Mouse (Mus musculus): ENCODE results near the gene Mgat5. TPM values are rescaled to one million over a fixed set of nuclear protein-coding genes. Genes with fewer than 3 reads are reported as not detected.

Gene Mgat5
- total and polyA plus RNA-seq, 2 experiments: 1.9 to 3.8 TPM

DNA sequence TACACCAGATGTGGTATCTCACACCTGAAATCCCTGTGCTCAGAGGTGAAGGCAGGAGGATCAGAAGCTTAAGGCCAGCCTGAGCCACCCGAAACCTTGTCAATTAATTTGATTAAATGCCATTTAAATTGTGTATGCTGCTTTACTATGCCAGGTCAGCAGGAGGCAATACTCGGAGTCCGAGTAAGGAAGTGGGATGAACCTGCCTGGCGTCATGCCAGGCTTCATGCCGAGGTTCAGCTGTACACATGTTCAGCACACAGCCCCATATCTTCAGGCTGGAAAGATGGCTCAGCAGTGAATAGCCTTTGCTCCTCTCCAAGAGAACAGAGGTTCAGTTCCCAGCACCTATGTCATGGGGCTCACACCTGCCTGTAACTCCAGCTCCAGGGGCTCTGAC, 331.6 kb downstream of the Mgat5 start:
- WGBS: 53% methylated on average over 5 of the region's 5 CpGs

DNA sequence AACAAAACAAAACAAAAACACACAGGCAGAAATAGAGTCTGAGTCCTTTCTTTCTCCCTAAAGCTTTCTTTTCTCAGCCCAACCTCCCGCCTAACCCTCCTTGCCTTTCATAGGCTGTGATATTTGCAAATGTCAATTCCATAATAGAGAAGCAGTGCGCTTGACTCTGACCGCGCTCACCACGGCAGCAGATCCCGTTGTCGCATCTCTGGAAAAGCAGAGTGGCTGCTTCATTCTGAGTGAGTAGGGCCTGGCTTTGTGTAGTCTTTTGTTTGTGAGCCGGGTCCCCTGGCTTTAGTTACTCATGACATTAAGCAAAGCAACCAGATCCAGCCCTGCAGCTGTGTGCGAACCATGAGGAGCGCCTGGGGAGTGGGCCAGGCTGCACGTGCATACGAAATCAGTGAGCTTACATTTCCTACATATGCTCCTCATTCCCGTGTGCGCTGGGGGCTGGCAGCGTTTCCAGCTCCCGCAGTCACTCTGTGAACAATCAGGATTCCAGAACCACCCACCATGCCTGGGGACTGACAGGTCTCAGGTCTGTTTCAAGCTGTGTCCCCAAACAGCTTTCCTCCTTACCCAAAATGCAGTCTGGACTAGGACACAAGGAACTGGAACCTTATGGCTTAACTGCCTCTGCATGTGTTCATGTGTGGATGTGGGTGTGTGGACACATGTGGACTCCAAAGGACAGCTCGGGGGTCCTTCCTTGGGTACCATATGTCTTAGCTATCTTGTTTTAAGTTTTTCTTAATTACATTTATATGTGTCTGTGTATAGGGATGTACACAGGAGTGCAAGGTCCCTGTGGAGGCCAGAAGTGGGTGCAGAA, 332.6 kb downstream of the Mgat5 start:
- no peak overlapping the region for H3K27ac ChIP-seq (replicated peaks; ENCODE audit: insufficient read depth, low read depth, low read length)
- H3K9ac ChIP-seq (ENCODE audit: low read depth, low read length): no peak overlapping the region
- no peaks in the 10 kb centered on the region for H3K79me2 ChIP-seq (ENCODE audit: control insufficient read depth, insufficient read depth, low read length)
- no peaks in the 10 kb centered on the region for H3K4me1 ChIP-seq (ENCODE audit: control insufficient read depth, insufficient read depth, low read length)
- no peaks in the 10 kb centered on the region; the same call in 1 of the 2 replicates for H3K27me3 ChIP-seq (ENCODE audit: control insufficient read depth, insufficient read depth, low read length)
- no peak for TF ChIP-seq POLR2A (IDR thresholded peaks at IDR 0.05; ENCODE audit: extremely low read depth, insufficient read depth, low read length)
- TF ChIP-seq CTCF (IDR thresholded peaks at IDR 0.05; ENCODE audit: low read depth, low read length): no peak
- no peaks in the 10 kb centered on the region for H3K36me3 ChIP-seq (ENCODE audit: control insufficient read depth, insufficient read depth, low read length)
- H3K4me3 ChIP-seq (ENCODE audit: insufficient read depth, low read depth, low read length): no peak overlapping the region
- no peak for DNase-seq (ENCODE audit: extremely low read depth, low read depth, low spot score)
- WGBS: 45% methylated on average over 17 of the region's 17 CpGs

More for the DNA sequence above, 331.6 kb downstream of the Mgat5 start:
- Histone ChIP-seq H3K4me3 (ENCODE audit: insufficient read depth, low read depth, low read length) (no peak overlapping the region), H3K79me2 (ENCODE audit: control insufficient read depth, insufficient read depth, low read length) (no peaks in the 10 kb centered on the region), H3K4me1 (ENCODE audit: control insufficient read depth, insufficient read depth, low read length) (no peaks in the 10 kb centered on the region), H3K9ac (ENCODE audit: low read depth, low read length) (no peak overlapping the region), H3K27ac (replicated peaks; ENCODE audit: insufficient read depth, low read depth, low read length) (no peak overlapping the region), H3K36me3 (ENCODE audit: control insufficient read depth, insufficient read depth, low read length) (no peaks in the 10 kb centered on the region), H3K27me3 (ENCODE audit: control insufficient read depth, insufficient read depth, low read length) (no peaks in the 10 kb centered on the region; the same call in 1 of the 2 replicates)
- no peak for TF ChIP-seq POLR2A (IDR thresholded peaks at IDR 0.05; ENCODE audit: extremely low read depth, insufficient read depth, low read length)
- TF ChIP-seq CTCF (IDR thresholded peaks at IDR 0.05; ENCODE audit: low read depth, low read length): no peak
- DNase-seq (ENCODE audit: extremely low read depth, low read depth, low spot score): no peak

Measured in liver, adult 2 months (tissue).